Mouse (Mus musculus): ENCODE results near the gene Zfp853. TPM values are rescaled to one million over a fixed set of nuclear protein-coding genes. Genes with fewer than 3 reads are reported as not detected.

The Zfp853 gene
- polyA plus RNA-seq, 1 experiment, result not detected

- H3K4me1 ChIP-seq (ENCODE audit: control insufficient read depth, insufficient read depth, low read length), result peaks cover 14% of the 10 kb centered on the region
- no peaks in the 10 kb centered on the region for H3K36me3 ChIP-seq (ENCODE audit: control insufficient read depth, insufficient read depth, low read length)
- no peak overlapping the region for H3K27ac ChIP-seq (ENCODE audit: control insufficient read depth, insufficient read depth, low read depth, low read length)
- H3K4me3 ChIP-seq (ENCODE audit: control insufficient read depth, low read depth, low read length), result no peak overlapping the region
- TF ChIP-seq CTCF (IDR thresholded peaks at IDR 0.05; ENCODE audit: control insufficient read depth, insufficient read depth, insufficient replicate concordance, low read depth, low read length) (no peak), POLR2A (IDR thresholded peaks at IDR 0.05; ENCODE audit: control insufficient read depth, low read depth, low read length) (no peak)
- H3K27me3 ChIP-seq (ENCODE audit: control insufficient read depth, insufficient read depth, low read length), result no peaks in the 10 kb centered on the region
These were observed 28.0 kb downstream of the Zfp853 start for GRCm38 (mm10) chr5:143265409-143265808.

- H3K36me3 ChIP-seq (ENCODE audit: control insufficient read depth, insufficient read depth, low read length), result no peaks in the 10 kb centered on the region
- H3K4me3 ChIP-seq (ENCODE audit: control insufficient read depth, low read depth, low read length), result no peak overlapping the region
- H3K4me1 ChIP-seq (ENCODE audit: control insufficient read depth, insufficient read depth, low read length), result peaks cover 11% of the 10 kb centered on the region
- H3K27ac ChIP-seq (ENCODE audit: control insufficient read depth, insufficient read depth, low read depth, low read length), result no peak overlapping the region
- TF ChIP-seq POLR2A (IDR thresholded peaks at IDR 0.05; ENCODE audit: control insufficient read depth, low read depth, low read length) (no peak), CTCF (IDR thresholded peaks at IDR 0.05; ENCODE audit: control insufficient read depth, insufficient read depth, insufficient replicate concordance, low read depth, low read length) (no peak)
- no peaks in the 10 kb centered on the region for H3K27me3 ChIP-seq (ENCODE audit: control insufficient read depth, insufficient read depth, low read length)
These were observed 28.7 kb downstream of the Zfp853 start for GRCm38 (mm10) chr5:143264689-143265088.

- H3K36me3 ChIP-seq (ENCODE audit: control insufficient read depth, insufficient read depth, low read length), result no peaks in the 10 kb centered on the region
These were observed 31.8 kb downstream of the Zfp853 start for GRCm38 (mm10) chr5:143261636-143262035.

GRCm38 (mm10) chr5:143255802-143256201, 37.6 kb downstream of the Zfp853 start:
- TF ChIP-seq POLR2A (IDR thresholded peaks at IDR 0.05; ENCODE audit: control insufficient read depth, low read depth, low read length) (no peak), CTCF (IDR thresholded peaks at IDR 0.05; ENCODE audit: control insufficient read depth, insufficient read depth, insufficient replicate concordance, low read depth, low read length) (no peak)
- H3K27me3 ChIP-seq (ENCODE audit: control insufficient read depth, insufficient read depth, low read length), result no peaks in the 10 kb centered on the region
- H3K4me3 ChIP-seq (ENCODE audit: control insufficient read depth, low read depth, low read length), result no peak overlapping the region
- no peak overlapping the region for H3K27ac ChIP-seq (ENCODE audit: control insufficient read depth, insufficient read depth, low read depth, low read length)
- no peaks in the 10 kb centered on the region for H3K36me3 ChIP-seq (ENCODE audit: control insufficient read depth, insufficient read depth, low read length)
- H3K4me1 ChIP-seq (ENCODE audit: control insufficient read depth, insufficient read depth, low read length), result peaks cover 20% of the 10 kb centered on the region

More at GRCm38 (mm10) chr5:143261636-143262035, 31.8 kb downstream of the Zfp853 start:
- H3K27me3 ChIP-seq (ENCODE audit: control insufficient read depth, insufficient read depth, low read length), result no peaks in the 10 kb centered on the region
- no peak overlapping the region for H3K27ac ChIP-seq (ENCODE audit: control insufficient read depth, insufficient read depth, low read depth, low read length)
- H3K4me1 ChIP-seq (ENCODE audit: control insufficient read depth, insufficient read depth, low read length), result no peaks in the 10 kb centered on the region
- TF ChIP-seq CTCF (IDR thresholded peaks at IDR 0.05; ENCODE audit: control insufficient read depth, insufficient read depth, insufficient replicate concordance, low read depth, low read length), result no peak
- no peak for TF ChIP-seq POLR2A (IDR thresholded peaks at IDR 0.05; ENCODE audit: control insufficient read depth, low read depth, low read length)
- H3K4me3 ChIP-seq (ENCODE audit: control insufficient read depth, low read depth, low read length), result no peak overlapping the region

- Histone ChIP-seq H3K4me1 (ENCODE audit: control insufficient read depth, insufficient read depth, low read length) (peaks cover 20% of the 10 kb centered on the region), H3K4me3 (ENCODE audit: control insufficient read depth, low read depth, low read length) (peak overlapping the region; percentile 62), H3K27me3 (ENCODE audit: control insufficient read depth, insufficient read depth, low read length) (no peaks in the 10 kb centered on the region), H3K27ac (ENCODE audit: control insufficient read depth, insufficient read depth, low read depth, low read length) (no peak overlapping the region), H3K36me3 (ENCODE audit: control insufficient read depth, insufficient read depth, low read length) (no peaks in the 10 kb centered on the region)
- TF ChIP-seq POLR2A (IDR thresholded peaks at IDR 0.05; ENCODE audit: control insufficient read depth, low read depth, low read length) (no peak), CTCF (IDR thresholded peaks at IDR 0.05; ENCODE audit: control insufficient read depth, insufficient read depth, insufficient replicate concordance, low read depth, low read length) (no peak)
These were observed 38.3 kb downstream of the Zfp853 start for GRCm38 (mm10) chr5:143255131-143255519.

- Histone ChIP-seq H3K36me3 (ENCODE audit: control insufficient read depth, insufficient read depth, low read length) (no peaks in the 10 kb centered on the region), H3K27me3 (ENCODE audit: control insufficient read depth, insufficient read depth, low read length) (no peaks in the 10 kb centered on the region), H3K27ac (ENCODE audit: control insufficient read depth, insufficient read depth, low read depth, low read length) (no peak overlapping the region; the same call in 1 of the 2 replicates), H3K4me1 (ENCODE audit: control insufficient read depth, insufficient read depth, low read length) (peaks cover 20% of the 10 kb centered on the region), H3K4me3 (ENCODE audit: control insufficient read depth, low read depth, low read length) (peak overlapping the region; percentile 62)
- no peak for TF ChIP-seq CTCF (IDR thresholded peaks at IDR 0.05; ENCODE audit: control insufficient read depth, insufficient read depth, insufficient replicate concordance, low read depth, low read length)
- TF ChIP-seq POLR2A (IDR thresholded peaks at IDR 0.05; ENCODE audit: control insufficient read depth, low read depth, low read length), result no peak
These were observed 38.8 kb downstream of the Zfp853 start for GRCm38 (mm10) chr5:143254487-143255130.

GRCm38 (mm10) chr5:143253881-143254486, 39.4 kb downstream of the Zfp853 start:
- TF ChIP-seq CTCF (IDR thresholded peaks at IDR 0.05; ENCODE audit: control insufficient read depth, insufficient read depth, insufficient replicate concordance, low read depth, low read length) (no peak), POLR2A (IDR thresholded peaks at IDR 0.05; ENCODE audit: control insufficient read depth, low read depth, low read length) (no peak)
- Histone ChIP-seq H3K27me3 (ENCODE audit: control insufficient read depth, insufficient read depth, low read length) (no peaks in the 10 kb centered on the region), H3K4me1 (ENCODE audit: control insufficient read depth, insufficient read depth, low read length) (peaks cover 20% of the 10 kb centered on the region), H3K4me3 (ENCODE audit: control insufficient read depth, low read depth, low read length) (peak overlapping the region; percentile 62), H3K27ac (ENCODE audit: control insufficient read depth, insufficient read depth, low read depth, low read length) (no peak overlapping the region; the same call in 1 of the 2 replicates), H3K36me3 (ENCODE audit: control insufficient read depth, insufficient read depth, low read length) (no peaks in the 10 kb centered on the region)

All from testis, adult 2 months (tissue).